Mouse (Mus musculus) cortical plate, adult 2 months (tissue): ENCODE results near the gene Tmc8.

ENCODE experiments used
- CTCF ChIP-seq: fragments of 200-500 bp; IDR thresholded peaks from 2 replicates; pipeline ENCODE4 v1.5.1; 2011; ENCODE audit warnings: mild to moderate bottlenecking, control low read depth, low read length; ENCODE audit not compliant: insufficient read depth; ENCODE audit errors: extremely low read depth
- POLR2A ChIP-seq: fragments of 200-500 bp; IDR thresholded peaks from 2 replicates; pipeline ENCODE4 v1.6.1; 2011; ENCODE audit warnings: mild to moderate bottlenecking, low read length, control low read depth; ENCODE audit not compliant: insufficient read depth; ENCODE audit errors: extremely low read depth

- TF ChIP-seq CTCF (no peak), POLR2A (no peak)
Measured at GRCm38 (mm10) chr11:117783683-117784309, 1.9 kb downstream of the Tmc8 start.
